Mouse (Mus musculus): ENCODE data around the gene Hsfy2. TPM values are rescaled to one million over a fixed set of nuclear protein-coding genes. Genes with fewer than 3 reads are reported as not detected.

Hsfy2 gene
- not detected in 2 replicates for polyA plus RNA-seq (2016; fragmentation: Nextera tagmentation; extraction: Ambion mirVana)

- Histone ChIP-seq H3K4me1 (no peaks in the 10 kb centered on the region), H3K9ac (no peak within 1 kb of the TSS), H3K36me3 (no peaks in the 10 kb centered on the region), H3K4me3 (no peak within 1 kb of the TSS), H3K9me3 (no peaks in the 10 kb centered on the region), H3K27ac (no peak within 1 kb of the TSS), H3K4me2 (replicated peaks) (no peak within 1 kb of the TSS), H3K27me3 (replicated peaks) (no peaks in the 10 kb centered on the region)
- ATAC-seq (ENCODE audit: low FRiP score, low read depth): no peak
- WGBS: 91% methylated on average over 2 of the region's 2 CpGs
Measured at GRCm38 (mm10) chr1:56637335-56637734, at the start of gene Hsfy2. TSS of gene Hsfy2 (minus strand) at chr1:56637435.

DNA sequence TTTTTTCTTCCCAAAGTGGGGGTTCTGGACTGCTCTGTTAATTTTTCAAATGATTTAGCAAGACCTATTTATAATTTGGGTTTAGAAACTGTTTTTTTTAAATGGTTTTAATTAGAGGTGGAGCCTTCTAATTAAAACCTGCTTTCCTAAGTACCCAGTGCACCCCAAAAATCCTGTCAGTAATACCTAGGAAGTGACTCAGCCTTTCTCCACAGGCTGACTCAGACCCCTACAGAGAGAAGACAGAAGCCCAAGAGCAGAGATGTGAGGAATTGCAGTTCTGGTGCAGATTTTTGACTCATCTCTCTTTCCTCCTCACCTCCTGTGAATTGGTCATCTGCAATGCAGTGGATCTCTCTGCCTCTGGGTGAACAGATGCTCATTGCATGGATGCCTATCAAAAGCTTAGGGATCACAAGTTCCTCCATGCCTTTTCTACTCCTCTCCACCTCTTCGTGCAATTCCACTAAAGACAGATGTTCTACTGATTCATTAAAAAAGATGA is 47.9 kb upstream of the Hsfy2 start:
- no peak for ATAC-seq (ENCODE audit: low FRiP score, low read depth)
- Histone ChIP-seq H3K4me3 (no peak overlapping the region), H3K4me2 (replicated peaks) (no peak overlapping the region), H3K9me3 (no peaks in the 10 kb centered on the region), H3K9ac (no peak overlapping the region), H3K36me3 (no peaks in the 10 kb centered on the region), H3K27me3 (replicated peaks) (no peaks in the 10 kb centered on the region), H3K4me1 (no peaks in the 10 kb centered on the region), H3K27ac (no peak overlapping the region)
- 88% methylated on average over 1 of the region's 1 CpGs for WGBS

- H3K9ac ChIP-seq: no peak overlapping the region
- H3K4me2 ChIP-seq (replicated peaks): no peak overlapping the region
- ATAC-seq (ENCODE audit: low FRiP score, low read depth): no peak
- no peak overlapping the region for H3K27ac ChIP-seq
- no peaks in the 10 kb centered on the region for H3K36me3 ChIP-seq
- H3K4me1 ChIP-seq: no peaks in the 10 kb centered on the region
- H3K4me3 ChIP-seq: no peak overlapping the region
- H3K27me3 ChIP-seq (replicated peaks): no peaks in the 10 kb centered on the region
- no peaks in the 10 kb centered on the region for H3K9me3 ChIP-seq
Measured at GRCm38 (mm10) chr1:56684512-56684911, 47.3 kb upstream of the Hsfy2 start.

GRCm38 (mm10) chr1:56681258-56681657 is 44.0 kb upstream of the Hsfy2 start:
- Histone ChIP-seq H3K9ac (no peak overlapping the region), H3K36me3 (no peaks in the 10 kb centered on the region), H3K4me2 (replicated peaks) (no peak overlapping the region), H3K9me3 (no peaks in the 10 kb centered on the region), H3K4me3 (no peak overlapping the region), H3K27ac (no peak overlapping the region), H3K4me1 (no peaks in the 10 kb centered on the region), H3K27me3 (replicated peaks) (no peaks in the 10 kb centered on the region)
- WGBS: 86% methylated on average over 2 of the region's 2 CpGs
- ATAC-seq (ENCODE audit: low FRiP score, low read depth): no peak

DNA sequence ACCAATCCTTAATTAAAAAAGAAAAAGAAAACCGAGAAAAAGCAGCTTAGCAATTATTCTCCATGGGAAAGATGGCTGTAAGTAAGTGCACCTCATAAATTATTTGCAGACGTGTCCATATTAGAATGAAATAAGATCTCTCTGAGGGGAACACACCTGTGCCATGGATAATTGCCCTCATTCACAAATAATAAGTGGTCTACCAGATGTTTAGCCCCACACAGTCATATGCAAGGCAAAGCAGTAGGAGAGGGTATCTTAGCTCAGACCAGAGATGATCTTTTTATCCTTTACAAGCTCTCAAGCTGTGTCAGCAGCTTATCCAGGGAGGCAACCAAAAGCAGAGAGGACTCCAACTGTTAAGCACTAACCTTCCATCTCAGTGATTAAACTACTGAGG is 38.0 kb upstream of the Hsfy2 start:
- H3K27me3 ChIP-seq (replicated peaks): no peaks in the 10 kb centered on the region
- ATAC-seq (ENCODE audit: low FRiP score, low read depth): no peak
- no peaks in the 10 kb centered on the region for H3K9me3 ChIP-seq
- H3K36me3 ChIP-seq: no peaks in the 10 kb centered on the region
- 46% methylated on average over 2 of the region's 2 CpGs for WGBS
- no peak overlapping the region for H3K27ac ChIP-seq
- H3K4me3 ChIP-seq: no peak overlapping the region
- H3K9ac ChIP-seq: no peak overlapping the region
- H3K4me2 ChIP-seq (replicated peaks): no peak overlapping the region
- H3K4me1 ChIP-seq: no peaks in the 10 kb centered on the region

GRCm38 (mm10) chr1:56674601-56675000 is 37.4 kb upstream of the Hsfy2 start:
- no peak overlapping the region for H3K4me3 ChIP-seq
- no peaks in the 10 kb centered on the region for H3K27me3 ChIP-seq (replicated peaks)
- H3K9ac ChIP-seq: no peak overlapping the region
- H3K9me3 ChIP-seq: no peaks in the 10 kb centered on the region
- H3K4me1 ChIP-seq: no peaks in the 10 kb centered on the region
- H3K36me3 ChIP-seq: no peaks in the 10 kb centered on the region
- no peak overlapping the region for H3K27ac ChIP-seq
- 94% methylated on average over 3 of the region's 3 CpGs for WGBS
- H3K4me2 ChIP-seq (replicated peaks): no peak overlapping the region
- ATAC-seq (ENCODE audit: low FRiP score, low read depth): no peak

- Histone ChIP-seq H3K9me3 (no peaks in the 10 kb centered on the region), H3K27ac (no peak overlapping the region), H3K4me3 (no peak overlapping the region), H3K27me3 (replicated peaks) (no peaks in the 10 kb centered on the region), H3K4me1 (no peaks in the 10 kb centered on the region), H3K36me3 (no peaks in the 10 kb centered on the region), H3K4me2 (replicated peaks) (no peak overlapping the region), H3K9ac (no peak overlapping the region)
- peak; percentile 56; the same call in 1 of the 2 replicates for ATAC-seq (ENCODE audit: low FRiP score, low read depth)
- 43% methylated on average over 8 of the region's 8 CpGs for WGBS
Measured at GRCm38 (mm10) chr1:56671241-56671945, 34.2 kb upstream of the Hsfy2 start.

- no peaks in the 10 kb centered on the region for H3K36me3 ChIP-seq
- no peaks in the 10 kb centered on the region for H3K4me1 ChIP-seq
- no peak overlapping the region for H3K9ac ChIP-seq
- no peak overlapping the region for H3K27ac ChIP-seq
- 75% methylated on average over 5 of the region's 5 CpGs for WGBS
- no peaks in the 10 kb centered on the region for H3K27me3 ChIP-seq (replicated peaks)
- H3K9me3 ChIP-seq: no peaks in the 10 kb centered on the region
- H3K4me2 ChIP-seq (replicated peaks): no peak overlapping the region
- no peak for ATAC-seq (ENCODE audit: low FRiP score, low read depth)
- H3K4me3 ChIP-seq: no peak overlapping the region
Measured at GRCm38 (mm10) chr1:56670509-56670908, 33.3 kb upstream of the Hsfy2 start.

GRCm38 (mm10) chr1:56664606-56665005 is 27.4 kb upstream of the Hsfy2 start:
- Histone ChIP-seq H3K9me3 (no peaks in the 10 kb centered on the region), H3K27me3 (replicated peaks) (no peaks in the 10 kb centered on the region), H3K4me1 (no peaks in the 10 kb centered on the region), H3K9ac (no peak overlapping the region), H3K4me2 (replicated peaks) (no peak overlapping the region), H3K27ac (no peak overlapping the region), H3K4me3 (no peak overlapping the region), H3K36me3 (no peaks in the 10 kb centered on the region)
- WGBS: 92% methylated on average over 3 of the region's 3 CpGs
- ATAC-seq (ENCODE audit: low FRiP score, low read depth): no peak

DNA sequence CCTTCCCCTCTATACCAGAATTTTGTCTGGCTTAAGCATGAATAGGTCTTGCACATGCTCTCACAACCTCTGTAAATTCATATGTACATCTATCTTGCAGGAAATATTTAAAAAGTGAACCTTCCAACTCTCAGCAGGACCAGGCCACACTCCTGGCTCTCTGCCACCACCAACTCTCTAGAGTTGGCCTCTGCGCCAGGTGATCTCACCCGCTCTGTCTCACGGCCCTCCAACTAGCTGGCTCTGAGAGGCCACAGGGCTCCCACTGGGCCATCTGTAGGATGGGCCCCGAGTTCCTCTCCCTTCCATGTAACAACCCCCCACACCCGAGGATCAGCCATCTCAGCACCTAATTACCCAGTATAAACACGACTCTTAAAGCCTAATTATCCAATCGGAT is 10.4 kb downstream of the Hsfy2 start:
- no peaks in the 10 kb centered on the region for H3K9me3 ChIP-seq
- H3K4me1 ChIP-seq: no peaks in the 10 kb centered on the region
- 82% methylated on average over 7 of the region's 7 CpGs for WGBS
- no peak for ATAC-seq (ENCODE audit: low FRiP score, low read depth)
- no peaks in the 10 kb centered on the region for H3K36me3 ChIP-seq
- no peak overlapping the region for H3K4me2 ChIP-seq (replicated peaks)
- H3K27me3 ChIP-seq (replicated peaks): no peaks in the 10 kb centered on the region
- H3K27ac ChIP-seq: no peak overlapping the region
- H3K9ac ChIP-seq: no peak overlapping the region
- no peak overlapping the region for H3K4me3 ChIP-seq

DNA sequence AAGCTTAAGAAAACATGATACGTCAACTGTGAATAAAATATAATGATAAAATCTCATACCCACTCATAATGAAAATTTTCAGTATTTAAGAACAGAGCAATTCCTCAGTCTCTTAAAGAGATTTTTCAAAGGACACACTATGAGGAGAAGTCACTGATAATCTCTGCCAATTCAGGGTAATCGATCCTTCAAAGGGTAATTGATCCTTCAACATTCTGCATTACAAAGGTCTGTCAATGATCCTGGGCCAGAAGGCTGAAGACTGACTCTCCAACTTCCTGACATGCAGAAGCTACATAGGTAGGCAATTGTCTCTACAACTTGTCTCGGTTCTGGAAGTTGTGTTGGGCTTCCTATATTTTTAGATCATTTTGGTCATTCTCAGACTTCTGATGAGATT is 12.9 kb downstream of the Hsfy2 start:
- 75% methylated on average over 3 of the region's 3 CpGs for WGBS
- Histone ChIP-seq H3K27ac (no peak overlapping the region), H3K27me3 (replicated peaks) (no peaks in the 10 kb centered on the region), H3K9me3 (no peaks in the 10 kb centered on the region), H3K9ac (no peak overlapping the region), H3K36me3 (no peaks in the 10 kb centered on the region), H3K4me3 (no peak overlapping the region), H3K4me1 (no peaks in the 10 kb centered on the region), H3K4me2 (replicated peaks) (no peak overlapping the region)
- ATAC-seq (ENCODE audit: low FRiP score, low read depth): no peak

- ATAC-seq (ENCODE audit: low FRiP score, low read depth): no peak
- Histone ChIP-seq H3K27ac (no peak overlapping the region), H3K4me2 (replicated peaks) (no peak overlapping the region), H3K9ac (no peak overlapping the region), H3K4me1 (no peaks in the 10 kb centered on the region), H3K4me3 (no peak overlapping the region), H3K36me3 (no peaks in the 10 kb centered on the region), H3K27me3 (replicated peaks) (no peaks in the 10 kb centered on the region), H3K9me3 (no peaks in the 10 kb centered on the region)
- WGBS: 87% methylated on average over 1 of the region's 1 CpGs
Measured at GRCm38 (mm10) chr1:56612384-56612783, 24.9 kb downstream of the Hsfy2 start.

Measured in neural tube, embryonic 12.5 days (tissue).